Mouse (Mus musculus) heart, embryonic 12.5 days (tissue): ENCODE measurements around the gene Ly75. TPM values are rescaled to one million over a fixed set of nuclear protein-coding genes. Genes with fewer than 3 reads are reported as not detected.

Source experiments
- ATAC-seq: fragments of 200-750 bp; cut with Nextera tagmentation; 2 replicates; pipeline ENCODE4 v1.8.0; 2017; ENCODE audit warnings: moderate TSS enrichment, moderate library complexity; ENCODE audit not compliant: insufficient number of reproducible peaks, low FRiP score
- H3K27ac ChIP-seq: fragments of 300-500 bp; sonication (generic); 2 replicates; pipeline ENCODE4 v1.5.1; 2016; ENCODE audit warnings: mild to moderate bottlenecking, moderate library complexity; ENCODE audit not compliant: poor library complexity, severe bottlenecking
- H3K27me3 ChIP-seq: fragments of 300-500 bp; sonication (generic); replicated peaks from 2 replicates; pipeline ENCODE4 v1.6.1; 2016; ENCODE audit warnings: mild to moderate bottlenecking, moderate library complexity
- H3K36me3 ChIP-seq: fragments of 300-500 bp; sonication (generic); 2 replicates; pipeline ENCODE4 v1.6.1; 2016; ENCODE audit warnings: mild to moderate bottlenecking, moderate library complexity
- H3K4me1 ChIP-seq: fragments of 300-500 bp; sonication (generic); replicated peaks from 2 replicates; pipeline ENCODE4 v1.6.1; 2016; ENCODE audit warnings: mild to moderate bottlenecking
- H3K4me2 ChIP-seq: fragments of 300-500 bp; sonication (generic); 2 replicates; pipeline ENCODE4 v1.6.1; 2016; ENCODE audit warnings: mild to moderate bottlenecking, moderate library complexity
- H3K4me3 ChIP-seq: fragments of 300-500 bp; sonication (generic); 2 replicates; pipeline ENCODE4 v1.5.1; 2016; ENCODE audit warnings: mild to moderate bottlenecking
- H3K9ac ChIP-seq: fragments of 300-500 bp; sonication (generic); 2 replicates; pipeline ENCODE4 v1.6.1; 2016; ENCODE audit warnings: mild to moderate bottlenecking, moderate library complexity
- H3K9me3 ChIP-seq: fragments of 300-500 bp; sonication (generic); replicated peaks from 2 replicates; pipeline ENCODE4 v1.6.1; 2016; ENCODE audit warnings: mild to moderate bottlenecking, moderate library complexity
- WGBS: fragments of 180-500 bp; shearing (Covaris S2); methylation state at CpG from one replicate; pipeline ENCODE4 v1.1.7; 2016; 5-methylcytosine and 5-hydroxymethylcytosine counted together
- polyA plus RNA-seq: library from polyadenylated mRNA; unstranded; fragments of >200 nt; fragmentation: Nextera tagmentation; extraction: Ambion mirVana; gene quantifications from 2 replicates; pipeline ENCODE4 v1.2.1, GENCODE M21; 2016

The Ly75 gene
- polyA plus RNA-seq, 1 experiment from 2014 or later, result 2.9 TPM

- no peaks in the 10 kb centered on the region for H3K4me1 ChIP-seq
- 81% methylated on average over 7 of the region's 7 CpGs for WGBS
- no peak overlapping the region for H3K4me3 ChIP-seq
- H3K27me3 ChIP-seq, result no peaks in the 10 kb centered on the region
- H3K9ac ChIP-seq, result no peak overlapping the region
- H3K9me3 ChIP-seq, result no peaks in the 10 kb centered on the region
- no peak overlapping the region for H3K27ac ChIP-seq
- H3K4me2 ChIP-seq, result no peak overlapping the region
- H3K36me3 ChIP-seq, result no peaks in the 10 kb centered on the region
- ATAC-seq, result no peak
Observed at GRCm38 (mm10) chr2:60347875-60348274, 35.2 kb downstream of the Ly75 start.

DNA sequence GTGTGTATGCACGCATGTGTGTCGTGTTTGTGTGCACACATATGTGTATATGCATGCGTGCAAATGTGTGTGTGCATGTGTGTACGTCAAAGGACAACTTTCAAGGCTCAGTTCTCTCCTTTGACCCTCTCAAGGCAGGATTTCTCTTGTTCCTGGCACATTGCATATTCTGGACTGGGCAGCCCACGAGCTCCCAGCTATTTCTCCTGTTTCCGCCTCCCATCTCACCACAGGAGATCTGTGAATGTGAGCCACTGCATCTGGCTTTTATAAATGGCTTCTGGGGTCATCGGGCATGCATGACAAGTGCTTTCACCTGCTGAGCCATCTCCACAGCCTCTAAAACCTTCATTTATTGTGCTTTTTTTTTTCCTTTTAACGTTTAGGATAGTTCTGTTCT, 36.6 kb downstream of the Ly75 start:
- no peaks in the 10 kb centered on the region for H3K9me3 ChIP-seq
- H3K36me3 ChIP-seq, result no peaks in the 10 kb centered on the region
- whole genome bisulfite sequencing, result 83% methylated on average over 8 of the region's 8 CpGs
- no peaks in the 10 kb centered on the region for H3K4me1 ChIP-seq
- no peaks in the 10 kb centered on the region for H3K27me3 ChIP-seq
- H3K4me2 ChIP-seq, result no peak overlapping the region
- H3K27ac ChIP-seq, result no peak overlapping the region
- no peak for ATAC-seq
- H3K9ac ChIP-seq, result no peak overlapping the region
- H3K4me3 ChIP-seq, result no peak overlapping the region

- no peaks in the 10 kb centered on the region for H3K27me3 ChIP-seq
- H3K4me1 ChIP-seq, result no peaks in the 10 kb centered on the region
- H3K4me3 ChIP-seq, result no peak overlapping the region
- ATAC-seq, result no peak
- no peak overlapping the region for H3K4me2 ChIP-seq
- no peaks in the 10 kb centered on the region for H3K36me3 ChIP-seq
- no peaks in the 10 kb centered on the region for H3K9me3 ChIP-seq
- WGBS, result 88% methylated on average over 7 of the region's 7 CpGs
- H3K9ac ChIP-seq, result no peak overlapping the region
- H3K27ac ChIP-seq, result no peak overlapping the region
Observed at GRCm38 (mm10) chr2:60345717-60346116, 37.4 kb downstream of the Ly75 start.

DNA sequence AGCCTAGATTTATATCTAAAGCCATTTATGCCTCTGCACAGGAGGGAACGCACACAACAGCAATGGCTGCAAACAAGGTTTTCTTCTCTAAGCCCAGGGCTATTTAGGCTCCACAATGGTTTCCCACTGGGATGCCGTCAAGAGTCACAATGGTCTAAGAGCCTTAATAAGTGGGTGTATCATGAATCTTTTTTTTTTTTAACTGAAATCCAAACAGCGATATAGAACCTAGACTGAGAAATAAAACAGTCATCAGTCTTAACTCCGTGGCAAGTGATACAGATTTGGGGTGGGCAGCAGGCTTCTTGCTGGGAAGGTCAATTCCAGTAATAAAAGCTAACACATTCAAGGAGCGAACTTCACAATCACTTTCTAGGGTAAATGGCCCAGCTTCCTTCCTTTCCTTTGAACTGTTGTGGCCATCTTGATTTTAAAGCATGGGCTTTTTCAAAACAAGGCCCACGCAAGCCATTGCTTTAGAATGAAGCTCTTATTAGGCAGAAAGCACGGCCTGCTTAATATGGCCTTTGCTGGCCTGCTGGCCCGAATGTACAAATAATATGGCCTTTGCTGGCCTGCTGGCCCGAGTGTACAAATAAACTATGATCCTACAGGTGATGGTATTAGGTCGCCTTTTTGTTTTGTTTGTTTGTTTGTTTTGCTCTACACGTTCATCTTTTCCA, 39.4 kb downstream of the Ly75 start:
- no peak for ATAC-seq
- Histone ChIP-seq H3K27ac (no peak overlapping the region), H3K27me3 (no peaks in the 10 kb centered on the region), H3K9ac (no peak overlapping the region), H3K9me3 (no peaks in the 10 kb centered on the region), H3K36me3 (no peaks in the 10 kb centered on the region), H3K4me2 (no peak overlapping the region), H3K4me3 (no peak overlapping the region), H3K4me1 (no peaks in the 10 kb centered on the region)
- WGBS, result 83% methylated on average over 11 of the region's 11 CpGs

GRCm38 (mm10) chr2:60342107-60342880, 40.8 kb downstream of the Ly75 start:
- Histone ChIP-seq H3K36me3 (no peaks in the 10 kb centered on the region), H3K4me1 (peaks cover 9% of the 10 kb centered on the region; the same call in 1 of the 2 replicates), H3K4me3 (no peak overlapping the region), H3K27me3 (no peaks in the 10 kb centered on the region), H3K9me3 (no peaks in the 10 kb centered on the region), H3K9ac (no peak overlapping the region), H3K27ac (no peak overlapping the region), H3K4me2 (no peak overlapping the region)
- no peak for ATAC-seq
- WGBS, result 59% methylated on average over 4 of the region's 4 CpGs

GRCm38 (mm10) chr2:60337937-60338336, 45.2 kb downstream of the Ly75 start:
- Histone ChIP-seq H3K27ac (no peak overlapping the region), H3K4me1 (peaks cover 9% of the 10 kb centered on the region; the same call in 1 of the 2 replicates), H3K9ac (no peak overlapping the region), H3K4me2 (peak overlapping the region; percentile 29; the same call in 1 of the 2 replicates), H3K4me3 (no peak overlapping the region), H3K36me3 (no peaks in the 10 kb centered on the region), H3K9me3 (no peaks in the 10 kb centered on the region; the same call in 1 of the 2 replicates), H3K27me3 (no peaks in the 10 kb centered on the region)
- no peak for ATAC-seq
- WGBS, result 39% methylated on average over 9 of the region's 9 CpGs

GRCm38 (mm10) chr2:60328641-60329040, 54.5 kb downstream of the Ly75 start:
- H3K36me3 ChIP-seq, result peaks cover 2% of the 10 kb centered on the region; the same call in 1 of the 2 replicates
- ATAC-seq, result no peak
- H3K9ac ChIP-seq, result no peak overlapping the region
- no peak overlapping the region for H3K4me2 ChIP-seq
- H3K27me3 ChIP-seq, result no peaks in the 10 kb centered on the region
- no peaks in the 10 kb centered on the region; the same call in 1 of the 2 replicates for H3K4me1 ChIP-seq
- no peak overlapping the region for H3K4me3 ChIP-seq
- H3K27ac ChIP-seq, result no peak overlapping the region
- H3K9me3 ChIP-seq, result no peaks in the 10 kb centered on the region
- WGBS, result 36% methylated on average over 10 of the region's 10 CpGs

DNA sequence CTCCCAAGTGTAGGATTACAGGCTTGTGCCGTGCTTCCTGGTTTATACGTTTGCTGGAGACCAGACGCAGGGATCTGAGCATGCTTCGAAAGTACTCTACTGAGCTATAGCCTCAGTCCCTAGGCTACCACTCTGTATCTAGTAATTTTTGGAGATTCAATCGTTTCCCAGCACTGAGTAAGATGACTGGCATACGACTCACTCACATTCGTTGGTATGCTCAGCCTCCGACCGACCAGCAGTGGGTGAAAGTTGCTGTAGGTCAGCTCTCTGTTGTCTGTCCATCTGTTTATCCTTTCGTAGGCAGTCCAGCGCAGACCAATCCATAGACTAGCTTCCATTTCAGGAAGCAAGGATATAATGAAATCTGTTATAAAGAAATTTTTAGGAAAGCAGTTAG, 55.5 kb downstream of the Ly75 start:
- no peaks in the 10 kb centered on the region for H3K9me3 ChIP-seq
- H3K4me2 ChIP-seq, result no peak overlapping the region
- no peaks in the 10 kb centered on the region for H3K27me3 ChIP-seq
- H3K36me3 ChIP-seq, result peaks cover 2% of the 10 kb centered on the region; the same call in 1 of the 2 replicates
- ATAC-seq, result no peak
- H3K9ac ChIP-seq, result no peak overlapping the region
- no peak overlapping the region for H3K27ac ChIP-seq
- no peak overlapping the region for H3K4me3 ChIP-seq
- no peaks in the 10 kb centered on the region; the same call in 1 of the 2 replicates for H3K4me1 ChIP-seq
- WGBS, result 82% methylated on average over 11 of the region's 11 CpGs

- no peaks in the 10 kb centered on the region for H3K27me3 ChIP-seq
- H3K4me1 ChIP-seq, result no peaks in the 10 kb centered on the region; the same call in 1 of the 2 replicates
- no peak for ATAC-seq
- no peaks in the 10 kb centered on the region for H3K9me3 ChIP-seq
- no peak overlapping the region for H3K4me2 ChIP-seq
- H3K27ac ChIP-seq, result no peak overlapping the region
- peaks cover 2% of the 10 kb centered on the region; the same call in 1 of the 2 replicates for H3K36me3 ChIP-seq
- no peak overlapping the region for H3K9ac ChIP-seq
- H3K4me3 ChIP-seq, result no peak overlapping the region
- 85% methylated on average over 7 of the region's 7 CpGs for WGBS
Observed at GRCm38 (mm10) chr2:60326948-60327347, 56.2 kb downstream of the Ly75 start.

- 70% methylated on average over 5 of the region's 5 CpGs for WGBS
- no peak for ATAC-seq
- H3K36me3 ChIP-seq, result no peaks in the 10 kb centered on the region
Observed at GRCm38 (mm10) chr2:60323411-60323810, 59.7 kb downstream of the Ly75 start.

DNA sequence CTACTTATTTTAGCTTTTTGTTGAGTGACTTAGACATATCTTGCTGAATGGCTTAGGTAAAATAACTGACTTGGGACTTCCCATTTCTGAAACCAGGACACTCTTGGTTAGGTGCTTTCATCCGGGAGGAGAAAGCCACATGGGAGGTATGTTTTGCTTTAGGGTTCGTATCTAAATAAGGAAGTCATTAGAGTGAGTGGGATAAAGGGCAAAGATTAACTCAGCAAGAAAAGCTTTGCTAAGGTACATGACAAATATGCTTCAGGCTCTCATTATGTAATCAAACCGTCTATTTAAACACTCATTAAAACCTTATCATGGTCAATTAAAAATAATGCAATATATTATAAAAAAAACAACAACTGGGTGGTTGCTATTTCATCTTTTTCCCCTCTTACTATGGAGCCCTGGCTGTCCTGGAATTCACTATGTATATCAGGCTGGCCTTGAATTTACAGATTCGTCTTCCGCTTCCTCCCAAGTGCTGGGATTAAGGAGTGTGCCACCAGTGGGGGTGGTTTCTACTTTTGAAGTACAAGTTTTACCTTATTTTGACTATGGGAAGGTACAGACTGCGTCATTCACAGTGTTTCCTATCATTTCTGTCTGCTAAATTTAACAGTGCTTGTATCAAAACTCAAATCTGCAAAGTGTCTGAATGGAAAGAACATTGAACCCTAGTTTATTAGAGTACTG, 60.9 kb downstream of the Ly75 start:
- Histone ChIP-seq H3K9ac (no peak overlapping the region), H3K4me1 (no peaks in the 10 kb centered on the region), H3K9me3 (no peaks in the 10 kb centered on the region), H3K36me3 (0 out of 2 replicates have a peak, but pooled peaks cover 3% of the 10 kb centered on the region), H3K4me2 (no peak overlapping the region), H3K27me3 (no peaks in the 10 kb centered on the region), H3K4me3 (no peak overlapping the region), H3K27ac (no peak overlapping the region)
- WGBS, result 67% methylated on average over 6 of the region's 6 CpGs
- no peak for ATAC-seq

More at GRCm38 (mm10) chr2:60323411-60323810, 59.7 kb downstream of the Ly75 start:
- no peak overlapping the region for H3K4me3 ChIP-seq
- no peak overlapping the region for H3K4me2 ChIP-seq
- H3K27me3 ChIP-seq, result no peaks in the 10 kb centered on the region
- H3K4me1 ChIP-seq, result no peaks in the 10 kb centered on the region; the same call in 1 of the 2 replicates
- no peak overlapping the region for H3K9ac ChIP-seq
- H3K9me3 ChIP-seq, result no peaks in the 10 kb centered on the region
- no peak overlapping the region for H3K27ac ChIP-seq
